Mouse (Mus musculus) C2C12 (cell line): ENCODE measurements at regions not wholly inside any gene's neighbourhood (a gene's known extent, or its start where the extent isn't known, plus 50 kb on each side); places are given as distances from the start of the nearest gene placed in this dataset.
"Not testable (repeated sequence)": the region's sequence is repeated elsewhere in the genome, so short reads cannot be mapped to it uniquely, and the experiment has no call there.

Experiments used
- H3K27me3 ChIP-seq: one replicate; pipeline ENCODE4 v1.6.1; 2011; ENCODE audit not compliant: control insufficient read depth, insufficient read depth, insufficient read length
- H3K36me3 ChIP-seq: one replicate; pipeline ENCODE4 v1.6.1; 2011; ENCODE audit not compliant: control insufficient read depth, insufficient read depth
- H3K4me3 ChIP-seq: one replicate; pipeline ENCODE4 v1.5.1; 2011; ENCODE audit warnings: mild to moderate bottlenecking, control low read depth; ENCODE audit not compliant: poor library complexity, insufficient read depth, severe bottlenecking
- H3K79me2 ChIP-seq: one replicate; pipeline ENCODE4 v1.6.1; 2011; ENCODE audit not compliant: control insufficient read depth, insufficient read depth
- H3K79me3 ChIP-seq: one replicate; pipeline ENCODE4 v1.6.1; 2011; ENCODE audit warnings: low read depth, control low read depth
- H3ac ChIP-seq: one replicate; pipeline ENCODE3; 2011; ENCODE audit warnings: low read depth; ENCODE audit not compliant: control insufficient read depth, insufficient read length
- CEBPB ChIP-seq: IDR thresholded peaks from one replicate; pipeline ENCODE4 v1.6.1; 2011; ENCODE audit warnings: low read depth, mild to moderate bottlenecking, control low read depth, moderate library complexity
- CTCF ChIP-seq: IDR thresholded peaks from one replicate; pipeline ENCODE4 v1.5.1; 2011; ENCODE audit not compliant: control insufficient read depth, insufficient read depth, insufficient read length
- FOSL1 ChIP-seq: IDR thresholded peaks from one replicate; pipeline ENCODE4 v1.8.0; 2011; ENCODE audit warnings: mild to moderate bottlenecking, low read length; ENCODE audit not compliant: poor library complexity, insufficient read depth, severe bottlenecking
- MAX ChIP-seq: IDR thresholded peaks from one replicate; pipeline ENCODE4 v1.6.1; 2011; ENCODE audit warnings: mild to moderate bottlenecking, control low read depth
- MYOD1 ChIP-seq: IDR thresholded peaks from one replicate; pipeline ENCODE4 v1.6.1; 2011; ENCODE audit warnings: low read depth; ENCODE audit not compliant: control insufficient read depth, insufficient read length
- MYOG ChIP-seq: IDR thresholded peaks from one replicate; pipeline ENCODE4 v1.6.1; 2011; ENCODE audit not compliant: control insufficient read depth, insufficient read length; ENCODE audit errors: extremely low read depth
- USF1 ChIP-seq: IDR thresholded peaks from one replicate; pipeline ENCODE4 v1.6.1; 2011; ENCODE audit warnings: low read depth, mild to moderate bottlenecking, control low read depth, moderate library complexity

DNA sequence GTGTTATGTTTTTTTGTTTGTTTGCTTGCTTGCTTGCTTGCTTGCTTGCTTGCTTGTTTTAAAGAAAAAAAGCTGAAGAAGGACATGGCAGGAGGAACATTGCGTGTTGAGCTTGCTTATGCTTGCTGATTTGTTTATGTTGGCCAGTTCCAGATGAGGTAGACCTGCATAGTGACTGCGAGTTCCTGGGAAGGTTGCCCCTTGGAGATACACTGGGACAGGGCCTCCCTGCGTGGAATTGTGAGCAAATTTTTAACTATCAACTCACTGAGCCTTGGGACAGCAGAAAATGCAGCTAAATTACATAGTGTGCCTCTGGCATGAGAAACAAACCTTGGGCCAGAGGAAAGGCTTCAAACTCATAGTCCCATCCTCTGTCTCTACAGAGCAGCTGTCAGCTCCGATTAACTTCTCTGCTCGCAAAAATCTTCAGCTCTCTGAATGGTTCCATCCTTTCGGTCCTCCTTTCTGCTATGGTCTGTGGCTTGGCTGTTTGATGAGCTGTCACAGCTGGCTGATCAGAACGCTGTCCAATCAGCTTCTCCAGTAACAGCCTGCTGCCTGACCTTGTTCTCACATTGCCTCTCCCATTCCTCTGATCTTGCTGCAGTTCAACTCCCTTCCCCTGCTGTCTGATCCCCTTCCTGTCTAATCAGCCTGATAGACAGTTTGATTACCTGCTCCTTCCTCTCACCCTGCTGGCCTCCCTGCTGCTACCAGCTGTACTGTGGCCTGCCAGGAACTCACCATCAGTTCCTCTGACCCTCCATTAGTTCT lies 355.7 kb downstream of the Gabrg2 start:
- TF ChIP-seq MYOD1 (peak; percentile 99), FOSL1 (no peak)
- H3K27me3 ChIP-seq: no peaks in the 10 kb centered on the region
- no peaks in the 10 kb centered on the region for H3K79me2 ChIP-seq
- H3ac ChIP-seq: no peak overlapping the region
- no peaks in the 10 kb centered on the region for H3K79me3 ChIP-seq
- no peaks in the 10 kb centered on the region for H3K36me3 ChIP-seq
- H3K4me3 ChIP-seq: no peak overlapping the region

DNA sequence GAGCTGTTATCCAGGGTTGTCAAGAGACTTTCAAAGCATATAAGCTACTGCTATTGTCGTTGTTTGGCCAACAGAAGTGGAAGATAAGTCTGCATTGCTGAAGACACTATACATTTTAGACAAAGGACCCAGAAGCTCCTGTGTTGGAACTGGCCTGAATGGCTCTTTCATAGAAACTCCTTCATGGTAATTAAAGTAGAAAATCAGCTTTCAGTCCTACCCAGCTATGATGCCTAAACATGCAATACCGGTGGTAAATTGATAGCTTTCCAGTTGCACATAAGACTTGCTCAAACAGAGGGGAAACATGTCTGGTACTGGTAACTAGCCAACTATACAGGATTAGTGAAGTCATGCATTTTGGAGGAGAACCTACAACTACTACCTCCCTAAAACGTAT lies 356.6 kb downstream of the Gabrg2 start:
- TF ChIP-seq MAX: no peak
- no peak for TF ChIP-seq MYOG
- no peak for TF ChIP-seq FOSL1
- TF ChIP-seq CEBPB: no peak
- no peak for TF ChIP-seq CTCF
- TF ChIP-seq MYOD1: no peak
- no peak for TF ChIP-seq USF1
- H3K79me2 ChIP-seq: no peaks in the 10 kb centered on the region
- no peaks in the 10 kb centered on the region for H3K36me3 ChIP-seq

DNA sequence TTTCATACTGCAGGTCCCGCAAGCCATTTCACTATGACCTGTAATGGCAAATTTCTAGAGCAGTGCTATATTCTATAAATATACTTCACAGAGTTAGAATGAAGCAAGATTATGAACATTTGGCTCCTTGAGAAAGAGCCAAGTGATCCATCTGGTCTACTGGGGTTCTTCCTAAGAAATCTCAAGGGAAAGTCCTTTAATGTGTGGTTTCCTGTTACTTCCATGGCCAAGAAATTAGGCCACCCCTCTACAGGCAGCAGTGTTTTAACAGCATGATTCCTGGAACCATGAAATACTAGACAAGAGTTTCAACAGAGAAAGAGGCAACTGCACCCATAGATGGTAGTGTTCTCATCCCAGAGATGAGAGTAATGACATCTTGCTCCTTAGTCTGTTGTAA lies 401.7 kb downstream of the Gabrg2 start:
- no peaks in the 10 kb centered on the region for H3K79me3 ChIP-seq
- H3K79me2 ChIP-seq: no peaks in the 10 kb centered on the region
- H3K4me3 ChIP-seq: no peak overlapping the region
- H3K27me3 ChIP-seq: no peaks in the 10 kb centered on the region
- H3K36me3 ChIP-seq: no peaks in the 10 kb centered on the region
- H3ac ChIP-seq: no peak overlapping the region
- TF ChIP-seq MYOD1 (no peak), CTCF (no peak), USF1 (no peak)

More for the DNA sequence above, 356.6 kb downstream of the Gabrg2 start:
- Histone ChIP-seq H3K79me3 (no peaks in the 10 kb centered on the region), H3K27me3 (no peaks in the 10 kb centered on the region), H3K4me3 (no peak overlapping the region), H3ac (no peak overlapping the region)

DNA sequence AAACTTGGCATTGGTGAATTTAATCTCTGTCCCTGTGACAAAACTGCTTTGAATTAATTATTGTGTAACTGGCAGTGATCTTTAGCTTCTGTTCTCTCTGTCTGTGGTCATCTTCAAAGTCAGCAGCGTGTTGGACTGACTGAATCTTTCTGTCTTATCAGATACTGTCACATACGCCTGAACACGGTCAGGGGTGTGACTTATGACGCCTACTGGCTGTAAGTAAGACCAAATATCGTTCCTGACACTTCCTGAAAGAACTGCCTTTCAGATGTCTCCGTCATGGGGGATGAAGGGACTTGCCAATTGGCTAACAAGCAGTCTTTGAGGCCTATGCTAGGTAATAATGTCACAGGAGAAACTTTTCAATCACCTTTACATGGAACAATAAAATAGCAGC lies 402.2 kb downstream of the Gabrg2 start:
- TF ChIP-seq FOSL1 (no peak), USF1 (no peak), MAX (no peak), CTCF (no peak), CEBPB (no peak), MYOD1 (no peak), MYOG (no peak)
- Histone ChIP-seq H3ac (no peak overlapping the region), H3K27me3 (no peaks in the 10 kb centered on the region), H3K79me3 (no peaks in the 10 kb centered on the region), H3K36me3 (no peaks in the 10 kb centered on the region), H3K79me2 (no peaks in the 10 kb centered on the region), H3K4me3 (no peak overlapping the region)

DNA sequence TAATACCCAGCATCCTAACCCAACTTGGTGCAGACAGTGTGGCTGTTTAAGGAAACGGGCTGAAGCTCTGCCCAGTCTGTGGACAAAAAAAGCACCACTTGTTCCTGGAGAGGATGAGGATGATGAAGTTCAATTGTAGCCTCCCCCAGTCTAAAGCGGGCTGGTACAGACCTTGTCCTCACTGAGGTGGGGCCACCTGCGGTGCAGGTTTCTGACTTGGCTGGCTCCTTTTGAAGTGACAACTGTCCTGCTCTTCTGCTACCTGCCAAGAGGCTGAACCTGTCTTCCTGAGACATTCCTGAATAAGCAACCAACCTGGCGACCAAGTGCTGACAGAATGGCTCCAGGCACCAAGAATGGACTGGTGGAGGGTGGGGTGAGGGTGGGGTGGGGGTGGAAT lies 409.2 kb downstream of the Gabrg2 start:
- not testable (repeated sequence) for H3K36me3 ChIP-seq, H3K79me3 ChIP-seq, H3K27me3 ChIP-seq, H3ac ChIP-seq, H3K4me3 ChIP-seq, H3K79me2 ChIP-seq
